Mouse (Mus musculus) stomach, postnatal 0 days (tissue): ENCODE measurements around the gene Msn.

Source experiments
- CTCF ChIP-seq: IDR thresholded peaks from 2 replicates; pipeline ENCODE4 v1.5.1; 2016; ENCODE audit warnings: antibody characterized with exemption, low read depth, mild to moderate bottlenecking, moderate library complexity
- EP300 ChIP-seq: optimal IDR thresholded peaks from 2 replicates; pipeline ENCODE3; 2016; ENCODE audit warnings: antibody characterized with exemption

DNA sequence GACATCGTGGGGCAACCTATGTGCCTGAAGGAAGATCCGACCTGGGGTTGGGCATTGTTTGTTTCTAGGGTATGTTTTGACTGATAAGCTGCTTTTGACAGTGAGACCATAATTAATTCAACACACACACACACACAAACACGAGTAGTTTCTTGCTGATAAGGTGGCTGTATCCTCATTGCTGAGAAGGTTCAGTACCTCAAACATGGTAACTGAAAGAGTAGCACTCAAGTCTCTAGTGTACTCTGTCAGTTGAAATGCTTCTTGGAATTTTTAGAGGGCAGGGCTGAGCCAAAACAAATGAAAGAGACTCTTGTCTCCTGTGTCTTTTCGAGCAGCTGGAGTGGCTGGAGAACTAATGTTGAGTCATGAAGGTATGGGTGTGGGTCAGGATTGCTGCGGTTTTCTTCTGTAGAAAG, 38.4 kb downstream of the Msn start:
- no peak for TF ChIP-seq CTCF
- no peak for TF ChIP-seq EP300
